Mouse (Mus musculus) adrenal gland, postnatal 36 days (tissue): Measurements from ENCODE around the gene Srxn1. TPM values are rescaled to one million over a fixed set of nuclear protein-coding genes. Genes with fewer than 3 reads are reported as not detected.

Source experiments
- DNase-seq, 2 experiments: peaks; one replicate each; pipeline ENCODE4 v3.0.0; 2021; ENCODE audit warnings: mixed read lengths in 1 of 2
- total RNA-seq, 2 experiments: library from RNA; stranded (reverse); gene quantifications; 2 replicates each; pipeline ENCODE4 v1.2.3; 2021

Srxn1 gene
- total RNA-seq, 2 experiments from 2014 or later: 264 to 540 TPM

DNA sequence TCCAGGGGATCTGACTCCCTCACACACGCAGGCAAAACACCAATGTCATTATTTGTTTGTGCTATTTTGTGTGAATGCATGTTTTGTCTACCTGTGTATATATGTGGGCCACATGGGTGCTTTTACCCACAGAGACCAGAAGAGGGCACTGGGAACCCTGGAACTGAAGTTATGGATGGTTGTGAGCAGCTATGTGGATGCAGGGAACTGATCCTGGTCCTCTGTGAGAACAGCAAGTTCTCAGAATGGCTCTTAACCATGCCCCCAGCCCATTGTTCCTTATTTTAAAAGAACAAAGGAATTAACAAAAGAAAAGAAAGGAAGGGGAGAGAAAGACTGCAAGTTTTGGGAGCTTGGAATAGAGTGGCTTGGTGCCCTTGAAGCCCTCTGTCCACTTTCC lies 54.2 kb downstream of the Srxn1 start:
- DNase-seq: no peak

Other genes with a start within 250 kb of the Srxn1 start
- 1 to 10 TPM in 1 of 2 experiments, under 1 TPM in 1; 0.33 to 1.2 TPM for gene Angpt4, start 194.3 kb upstream of the Srxn1 start, total RNA-seq
- gene Fam110a, start 125.3 kb upstream of the Srxn1 start, total RNA-seq: 1 to 10 TPM; 8.5 to 9.6 TPM
- gene Slc52a3, start 109.0 kb upstream of the Srxn1 start, total RNA-seq: 1 to 10 TPM; 2.1 to 3.6 TPM
- gene Scrt2, start 24.0 kb upstream of the Srxn1 start, total RNA-seq: 1 to 10 TPM in 1 of 2 experiments, under 1 TPM in 1; 0.13 to 1.1 TPM
- 1 to 10 TPM; 4.4 to 4.7 TPM for gene Tcf15, start 38.0 kb downstream of the Srxn1 start, total RNA-seq
- gene Csnk2a1, start 121.3 kb downstream of the Srxn1 start, total RNA-seq: 100 to 1,000 TPM in 1 of 2 experiments, 10 to 100 TPM in 1; 97.8 to 105 TPM
- 100 to 1,000 TPM; 125 to 135 TPM for gene Tbc1d20, start 188.3 kb downstream of the Srxn1 start, total RNA-seq
- gene Rbck1, start 227.1 kb downstream of the Srxn1 start, total RNA-seq: 10 to 100 TPM; 85.1 to 94.5 TPM
- 10 to 100 TPM in 1 of 2 experiments, 1 to 10 TPM in 1; 4.6 to 19.9 TPM for gene Trib3, start 238.5 kb downstream of the Srxn1 start, total RNA-seq